Mouse (Mus musculus) midbrain, embryonic 11.5 days (tissue): ENCODE data around the gene Cmtr2. TPM values are rescaled to one million over a fixed set of nuclear protein-coding genes. Genes with fewer than 3 reads are reported as not detected.

Experiments
- polyA plus RNA-seq: library from polyadenylated mRNA; unstranded; fragments of >200 nt; fragmentation: Nextera tagmentation; extraction: Ambion mirVana; gene quantifications from 2 replicates; pipeline ENCODE4 v1.2.1, GENCODE M21; 2014

The Cmtr2 gene
- polyA plus RNA-seq, 1 experiment from 2014 or later = 13.1 TPM

Other genes starting within 250 kb of the Cmtr2 start
- not detected in 2 replicates for gene Tat, start 225.2 kb upstream of the Cmtr2 start, polyA plus RNA-seq
- not detected in 2 replicates for gene Chst4, start 175.9 kb upstream of the Cmtr2 start, polyA plus RNA-seq
- 10.5 and 12.5 TPM in 2 replicates for gene Zfp612, start 135.9 kb upstream of the Cmtr2 start, polyA plus RNA-seq
- gene Gm21964, start 114.5 kb upstream of the Cmtr2 start, polyA plus RNA-seq = not detected in 2 replicates
- not detected in 2 replicates for gene Gm17720, start 112.9 kb upstream of the Cmtr2 start, polyA plus RNA-seq
- gene Calb2, start 47.5 kb upstream of the Cmtr2 start, polyA plus RNA-seq = 3.9 and 4.0 TPM in 2 replicates
- 0.03 and 0.18 TPM in 2 replicates for gene Hydin, start 51.3 kb downstream of the Cmtr2 start, polyA plus RNA-seq